Mouse (Mus musculus): Measurements from ENCODE around the gene Amy2a2.
"Not testable (repeated sequence)": the region's sequence is repeated elsewhere in the genome, so short reads cannot be mapped to it uniquely, and the experiment has no call there.

DNA sequence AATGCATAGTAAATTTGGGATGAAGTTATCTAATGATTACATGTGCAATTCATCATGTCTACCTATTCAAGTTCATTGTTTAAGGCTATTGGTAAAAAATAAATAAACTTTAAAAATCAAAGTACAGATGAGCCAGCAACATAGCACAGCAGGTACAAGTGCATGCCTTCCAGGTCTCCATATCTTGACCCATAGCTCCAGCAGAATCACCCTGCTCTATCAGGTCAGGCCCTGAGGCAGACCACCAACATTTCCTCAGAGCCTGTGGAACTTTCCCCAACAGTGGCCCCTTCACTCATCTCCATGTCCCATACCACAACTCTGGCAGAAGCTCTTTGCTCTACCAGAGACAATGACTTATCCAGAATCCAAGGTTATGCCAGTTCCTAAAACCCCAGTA is 11.0 kb downstream of the Amy2a2 start:
- TF ChIP-seq CTCF (IDR thresholded peaks at IDR 0.05; ENCODE audit: low read depth, low read length); POLR2A (IDR thresholded peaks at IDR 0.05; ENCODE audit: borderline replicate concordance, low read depth, low read length): not testable (repeated sequence)

All from bone marrow macrophage, adult 2 months (primary cell).